Mouse (Mus musculus) heart, embryonic 12.5 days (tissue): ENCODE results near the gene Mnt. TPM values are rescaled to one million over a fixed set of nuclear protein-coding genes. Genes with fewer than 3 reads are reported as not detected.

Experiments used
- ATAC-seq: fragments of 200-750 bp; cut with Nextera tagmentation; 2 replicates; pipeline ENCODE4 v1.8.0; 2017; ENCODE audit warnings: moderate TSS enrichment, moderate library complexity; ENCODE audit not compliant: insufficient number of reproducible peaks, low FRiP score
- H3K27ac ChIP-seq: fragments of 300-500 bp; sonication (generic); 2 replicates; pipeline ENCODE4 v1.5.1; 2016; ENCODE audit warnings: mild to moderate bottlenecking, moderate library complexity; ENCODE audit not compliant: poor library complexity, severe bottlenecking
- H3K27me3 ChIP-seq: fragments of 300-500 bp; sonication (generic); replicated peaks from 2 replicates; pipeline ENCODE4 v1.6.1; 2016; ENCODE audit warnings: mild to moderate bottlenecking, moderate library complexity
- H3K36me3 ChIP-seq: fragments of 300-500 bp; sonication (generic); 2 replicates; pipeline ENCODE4 v1.6.1; 2016; ENCODE audit warnings: mild to moderate bottlenecking, moderate library complexity
- H3K4me1 ChIP-seq: fragments of 300-500 bp; sonication (generic); replicated peaks from 2 replicates; pipeline ENCODE4 v1.6.1; 2016; ENCODE audit warnings: mild to moderate bottlenecking
- H3K4me2 ChIP-seq: fragments of 300-500 bp; sonication (generic); 2 replicates; pipeline ENCODE4 v1.6.1; 2016; ENCODE audit warnings: mild to moderate bottlenecking, moderate library complexity
- H3K4me3 ChIP-seq: fragments of 300-500 bp; sonication (generic); 2 replicates; pipeline ENCODE4 v1.5.1; 2016; ENCODE audit warnings: mild to moderate bottlenecking
- H3K9ac ChIP-seq: fragments of 300-500 bp; sonication (generic); 2 replicates; pipeline ENCODE4 v1.6.1; 2016; ENCODE audit warnings: mild to moderate bottlenecking, moderate library complexity
- H3K9me3 ChIP-seq: fragments of 300-500 bp; sonication (generic); replicated peaks from 2 replicates; pipeline ENCODE4 v1.6.1; 2016; ENCODE audit warnings: mild to moderate bottlenecking, moderate library complexity
- WGBS: fragments of 180-500 bp; shearing (Covaris S2); methylation state at CpG from one replicate; pipeline ENCODE4 v1.1.7; 2016; 5-methylcytosine and 5-hydroxymethylcytosine counted together
- polyA plus RNA-seq: library from polyadenylated mRNA; unstranded; fragments of >200 nt; fragmentation: Nextera tagmentation; extraction: Ambion mirVana; gene quantifications from 2 replicates; pipeline ENCODE4 v1.2.1, GENCODE M21; 2016

Mnt gene
- polyA plus RNA-seq, 1 experiment from 2014 or later = 4.8 TPM

- H3K36me3 ChIP-seq = peaks cover 6% of the 10 kb centered on the region; the same call in 1 of the 2 replicates
- H3K4me2 ChIP-seq = peak overlapping the region; percentile 94
- no peaks in the 10 kb centered on the region for H3K27me3 ChIP-seq
- H3K4me1 ChIP-seq = peaks cover 64% of the 10 kb centered on the region
- H3K27ac ChIP-seq = peak overlapping the region; percentile 100
- no peak for ATAC-seq
- no peaks in the 10 kb centered on the region for H3K9me3 ChIP-seq
- H3K9ac ChIP-seq = peak overlapping the region; percentile 84
- H3K4me3 ChIP-seq = peak overlapping the region; percentile 88
- WGBS = 1% methylated on average over 26 of the region's 26 CpGs
These were observed 1.9 kb downstream of the Mnt start for GRCm38 (mm10) chr11:74832503-74833143.

- Histone ChIP-seq H3K9ac (peak overlapping the region; percentile 84), H3K27me3 (no peaks in the 10 kb centered on the region), H3K9me3 (no peaks in the 10 kb centered on the region), H3K4me3 (peak overlapping the region; percentile 88), H3K4me2 (peak overlapping the region; percentile 94), H3K27ac (peak overlapping the region; percentile 100), H3K4me1 (peaks cover 57% of the 10 kb centered on the region), H3K36me3 (peaks cover 6% of the 10 kb centered on the region; the same call in 1 of the 2 replicates)
- ATAC-seq = no peak
- 70% methylated on average over 8 of the region's 8 CpGs for WGBS
These were observed 3.0 kb downstream of the Mnt start for GRCm38 (mm10) chr11:74833536-74834358.

GRCm38 (mm10) chr11:74834359-74834638 lies 3.6 kb downstream of the Mnt start:
- H3K27me3 ChIP-seq = no peaks in the 10 kb centered on the region
- peak overlapping the region; percentile 100 for H3K27ac ChIP-seq
- no peak overlapping the region for H3K4me3 ChIP-seq
- peaks cover 6% of the 10 kb centered on the region; the same call in 1 of the 2 replicates for H3K36me3 ChIP-seq
- H3K9ac ChIP-seq = peak overlapping the region; percentile 84; the same call in 1 of the 2 replicates
- H3K9me3 ChIP-seq = no peaks in the 10 kb centered on the region
- no peak for ATAC-seq
- 57% methylated on average over 1 of the region's 1 CpGs for WGBS
- no peak overlapping the region for H3K4me2 ChIP-seq
- peaks cover 58% of the 10 kb centered on the region for H3K4me1 ChIP-seq

GRCm38 (mm10) chr11:74834650-74835277 lies 4.0 kb downstream of the Mnt start:
- peak overlapping the region; percentile 100 for H3K27ac ChIP-seq
- 47% methylated on average over 5 of the region's 5 CpGs for WGBS
- peaks cover 61% of the 10 kb centered on the region for H3K4me1 ChIP-seq

GRCm38 (mm10) chr11:74835593-74836224 lies 5.0 kb downstream of the Mnt start:
- H3K4me1 ChIP-seq = peaks cover 70% of the 10 kb centered on the region
- no peak for ATAC-seq
- no peaks in the 10 kb centered on the region for H3K27me3 ChIP-seq
- 89% methylated on average over 6 of the region's 6 CpGs for WGBS
- H3K9ac ChIP-seq = no peak overlapping the region
- H3K27ac ChIP-seq = no peak overlapping the region
- H3K4me3 ChIP-seq = no peak overlapping the region
- H3K4me2 ChIP-seq = no peak overlapping the region
- peaks cover 6% of the 10 kb centered on the region; the same call in 1 of the 2 replicates for H3K36me3 ChIP-seq
- no peaks in the 10 kb centered on the region for H3K9me3 ChIP-seq

More at GRCm38 (mm10) chr11:74834650-74835277, 4.0 kb downstream of the Mnt start:
- 0 out of 2 replicates have a peak overlapping the region, but pooled peaks have one; percentile 84 for H3K9ac ChIP-seq
- no peak overlapping the region for H3K4me2 ChIP-seq
- no peak for ATAC-seq
- H3K4me3 ChIP-seq = no peak overlapping the region
- H3K9me3 ChIP-seq = no peaks in the 10 kb centered on the region
- peaks cover 6% of the 10 kb centered on the region; the same call in 1 of the 2 replicates for H3K36me3 ChIP-seq
- no peaks in the 10 kb centered on the region for H3K27me3 ChIP-seq

GRCm38 (mm10) chr11:74836225-74837055 lies 5.7 kb downstream of the Mnt start:
- Histone ChIP-seq H3K27ac (no peak overlapping the region), H3K27me3 (no peaks in the 10 kb centered on the region), H3K4me2 (no peak overlapping the region), H3K36me3 (peaks cover 6% of the 10 kb centered on the region; the same call in 1 of the 2 replicates), H3K9ac (0 out of 2 replicates have a peak overlapping the region, but pooled peaks have one; percentile 38), H3K9me3 (no peaks in the 10 kb centered on the region), H3K4me1 (peaks cover 78% of the 10 kb centered on the region), H3K4me3 (no peak overlapping the region)
- ATAC-seq = no peak
- WGBS = 94% methylated on average over 22 of the region's 22 CpGs

GRCm38 (mm10) chr11:74837056-74837693 lies 6.5 kb downstream of the Mnt start:
- no peaks in the 10 kb centered on the region for H3K9me3 ChIP-seq
- peaks cover 81% of the 10 kb centered on the region for H3K4me1 ChIP-seq
- peaks cover 8% of the 10 kb centered on the region; the same call in 1 of the 2 replicates for H3K36me3 ChIP-seq
- ATAC-seq = no peak
- H3K4me2 ChIP-seq = peak overlapping the region; percentile 86
- peak overlapping the region; percentile 62 for H3K4me3 ChIP-seq
- peak overlapping the region; percentile 76 for H3K9ac ChIP-seq
- WGBS = 49% methylated on average over 16 of the region's 16 CpGs
- peak overlapping the region; percentile 98 for H3K27ac ChIP-seq
- no peaks in the 10 kb centered on the region for H3K27me3 ChIP-seq

- H3K4me2 ChIP-seq = peak overlapping the region; percentile 86
- H3K27me3 ChIP-seq = no peaks in the 10 kb centered on the region
- H3K4me1 ChIP-seq = peaks cover 81% of the 10 kb centered on the region
- under 1% methylated on average over 54 of the region's 54 CpGs for WGBS
- H3K9ac ChIP-seq = peak overlapping the region; percentile 76
- H3K9me3 ChIP-seq = no peaks in the 10 kb centered on the region
- peak overlapping the region; percentile 62 for H3K4me3 ChIP-seq
- peak; percentile 84 for ATAC-seq
- peaks cover 15% of the 10 kb centered on the region for H3K36me3 ChIP-seq
- H3K27ac ChIP-seq = peak overlapping the region; percentile 98
These were observed 7.1 kb downstream of the Mnt start for GRCm38 (mm10) chr11:74837694-74838431.

GRCm38 (mm10) chr11:74838441-74838840 lies 7.7 kb downstream of the Mnt start:
- peak overlapping the region; percentile 98 for H3K27ac ChIP-seq
- WGBS = 0% methylated on average over 35 of the region's 35 CpGs
- ATAC-seq = peak; percentile 83
- peak overlapping the region; percentile 76 for H3K9ac ChIP-seq
- H3K4me1 ChIP-seq = peaks cover 81% of the 10 kb centered on the region
- H3K4me3 ChIP-seq = peak overlapping the region; percentile 62
- H3K36me3 ChIP-seq = peaks cover 21% of the 10 kb centered on the region
- H3K9me3 ChIP-seq = no peaks in the 10 kb centered on the region
- peak overlapping the region; percentile 86 for H3K4me2 ChIP-seq
- no peaks in the 10 kb centered on the region for H3K27me3 ChIP-seq
